ENCODE assay signal across 8 mouse cellular contexts in genomic region chr2:52894983-52895621, GRCm38 (mm10). TPM values are rescaled to one million over a fixed set of nuclear protein-coding genes. Genes with fewer than 3 reads are reported as not detected.
DNase-seq lines count a peak whose midpoint lies in the region; ATAC-seq and TF ChIP-seq lines count a peak whose summit lies in the region.

No protein-coding gene starts in this region.

- no peak overlapping the region for H3K4me3 ChIP-seq in forebrain, embryonic 14.5 days (ENCODE audit: low read depth, low read length)
- no peak overlapping the region for H3K4me3 ChIP-seq in forebrain, embryonic 10.5 days
- no peak overlapping the region for H3K4me3 ChIP-seq in MEL (ENCODE audit: control insufficient read depth in 1 of 2, insufficient read depth in 1 of 2, low read depth in 2 of 2, low read length in 2 of 2)
- no peak overlapping the region for H3K4me3 ChIP-seq in kidney, embryonic 16.5 days (ENCODE audit: low read length)

- H3K9me3 ChIP-seq in forebrain, embryonic 14.5 days (replicated peaks; ENCODE audit: control insufficient read depth, low read length): no peaks in the 10 kb centered on the region
- H3K9me3 ChIP-seq in forebrain, embryonic 10.5 days: no peaks in the 10 kb centered on the region
- H3K9me3 ChIP-seq in MEL (replicated peaks; ENCODE audit: insufficient read depth, low read length): no peaks in the 10 kb centered on the region
- H3K9me3 ChIP-seq in kidney, embryonic 16.5 days (ENCODE audit: low read length): no peaks in the 10 kb centered on the region

- 0 out of 2 replicates have a peak, but pooled peaks have one; percentile 12 for ATAC-seq in forebrain, embryonic 14.5 days
- ATAC-seq in kidney, embryonic 16.5 days (ENCODE audit: low FRiP score, low TSS enrichment): peak; percentile 40; the same call in 1 of the 2 replicates
- 0 out of 2 replicates have a peak, but pooled peaks have one; percentile 48 for ATAC-seq in neutrophil, adult 5-6 weeks (ENCODE audit: extremely low read depth, insufficient number of reproducible peaks, low FRiP score, poor library complexity, severe bottlenecking)

- H3K4me1 ChIP-seq in forebrain, embryonic 14.5 days (ENCODE audit: control insufficient read depth, insufficient read depth, low read length): peaks cover 5% of the 10 kb centered on the region; the same call in 1 of the 2 replicates
- peaks cover 28% of the 10 kb centered on the region for H3K4me1 ChIP-seq in forebrain, embryonic 10.5 days
- H3K4me1 ChIP-seq in MEL (ENCODE audit: control insufficient read depth in 1 of 2, insufficient read depth in 2 of 2, low read length in 2 of 2): no peaks in the 10 kb centered on the region
- H3K4me1 ChIP-seq in kidney, embryonic 16.5 days (ENCODE audit: insufficient read depth, low read length): peaks cover 47% of the 10 kb centered on the region

- no peaks in the 10 kb centered on the region for H3K27me3 ChIP-seq in forebrain, embryonic 14.5 days (replicated peaks; ENCODE audit: control insufficient read depth, insufficient read depth, low read length)
- no peaks in the 10 kb centered on the region for H3K27me3 ChIP-seq in forebrain, embryonic 10.5 days (ENCODE audit: poor library complexity, severe bottlenecking)
- H3K27me3 ChIP-seq in MEL (ENCODE audit: control insufficient read depth in 1 of 2, insufficient read depth in 2 of 2, low read length in 2 of 2): no peaks in the 10 kb centered on the region
- H3K27me3 ChIP-seq in kidney, embryonic 16.5 days (ENCODE audit: insufficient read depth, low read length): no peaks in the 10 kb centered on the region

- no peaks in the 10 kb centered on the region for H3K79me2 ChIP-seq in MEL (ENCODE audit: control insufficient read depth, insufficient read depth, low read length, poor library complexity)

- H3K9ac ChIP-seq in forebrain, embryonic 14.5 days (ENCODE audit: low read length): no peak overlapping the region
- H3K9ac ChIP-seq in MEL (ENCODE audit: control insufficient read depth, low read depth, low read length, poor library complexity, severe bottlenecking): no peak overlapping the region
- no peak overlapping the region for H3K9ac ChIP-seq in kidney, embryonic 16.5 days (replicated peaks; ENCODE audit: low read length)

- no peak for TF ChIP-seq CTCF in MEL (IDR thresholded peaks at IDR 0.05 in 2 of 3, conservative IDR thresholded peaks at IDR 0.05 in 1 of 3; ENCODE audit: control insufficient read depth in 1 of 3, insufficient read depth in 1 of 3, low read depth in 2 of 3, low read length in 3 of 3, poor library complexity in 1 of 3, severe bottlenecking in 1 of 3)

- DNase-seq in forebrain, embryonic 14.5 days (ENCODE audit: low spot score): no peak
- no peak for DNase-seq in forebrain, embryonic 10.5 days (ENCODE audit: extremely low spot score, low spot score)
- DNase-seq in MEL (ENCODE audit: low read depth, low spot score): peak; percentile 1
- peak; percentile 87 for DNase-seq in gastrocnemius, postnatal 25 days
- DNase-seq in T-cell, adult 2 months (ENCODE audit: low spot score): no peak
- no peak for DNase-seq in frontal cortex, postnatal 25 days (ENCODE audit: low spot score in 2 of 2)

- TF ChIP-seq POLR2A in MEL (IDR thresholded peaks at IDR 0.05; ENCODE audit: control insufficient read depth in 1 of 2, insufficient read depth in 1 of 2, low read depth in 1 of 2, low read length in 2 of 2, poor library complexity in 1 of 2): no peak

- H3K36me3 ChIP-seq in forebrain, embryonic 14.5 days (ENCODE audit: control insufficient read depth, insufficient read depth, low read length): no peaks in the 10 kb centered on the region
- H3K36me3 ChIP-seq in forebrain, embryonic 10.5 days (replicated peaks): no peaks in the 10 kb centered on the region
- H3K36me3 ChIP-seq in MEL (ENCODE audit: control insufficient read depth in 1 of 2, insufficient read depth in 2 of 2, low read length in 2 of 2): no peaks in the 10 kb centered on the region
- no peaks in the 10 kb centered on the region for H3K36me3 ChIP-seq in kidney, embryonic 16.5 days (ENCODE audit: insufficient read depth, low read length)

- no peak overlapping the region for H3K4me2 ChIP-seq in forebrain, embryonic 14.5 days (ENCODE audit: low read length)
- no peak overlapping the region for H3K4me2 ChIP-seq in kidney, embryonic 16.5 days (replicated peaks; ENCODE audit: low read depth, low read length)

- 68% methylated on average over 6 of the region's 6 CpGs for WGBS in forebrain, embryonic 14.5 days
- 83% methylated on average over 6 of the region's 6 CpGs for WGBS in forebrain, embryonic 10.5 days
- WGBS in kidney, embryonic 16.5 days: 74% methylated on average over 6 of the region's 6 CpGs

- TF ChIP-seq RAD21 in MEL (IDR thresholded peaks at IDR 0.05; ENCODE audit: low read depth, low read length): no peak

- TF ChIP-seq EP300 in MEL (IDR thresholded peaks at IDR 0.05; ENCODE audit: low read depth in 1 of 2, low read length in 2 of 2): no peak

- no peak overlapping the region for H3K27ac ChIP-seq in forebrain, embryonic 14.5 days (ENCODE audit: low read depth, low read length)
- no peak overlapping the region for H3K27ac ChIP-seq in forebrain, embryonic 10.5 days
- no peak overlapping the region for H3K27ac ChIP-seq in MEL (ENCODE audit: control insufficient read depth, low read depth, low read length)
- no peak overlapping the region for H3K27ac ChIP-seq in kidney, embryonic 16.5 days (ENCODE audit: low read length)

TF ChIP-seq in MEL, 35 proteins besides CTCF, POLR2A, EP300 and RAD21:
- TF ChIP-seq JUND (IDR thresholded peaks at IDR 0.05; ENCODE audit: low read depth, low read length): no peak
- TF ChIP-seq MXI1 (IDR thresholded peaks at IDR 0.05; ENCODE audit: low read depth, low read length): no peak
- TF ChIP-seq E2F4 (IDR thresholded peaks at IDR 0.05; ENCODE audit: borderline replicate concordance, low read depth, low read length): no peak
- no peak for TF ChIP-seq USF2 (IDR thresholded peaks at IDR 0.05; ENCODE audit: borderline replicate concordance in 1 of 2, insufficient read depth in 1 of 2, low read depth in 1 of 2, low read length in 2 of 2)
- TF ChIP-seq ZMIZ1 (IDR thresholded peaks at IDR 0.05; ENCODE audit: low read depth, low read length): no peak
- no peak for TF ChIP-seq ZKSCAN1 (IDR thresholded peaks at IDR 0.05; ENCODE audit: low read depth, low read length)
- no peak for TF ChIP-seq MAFK (IDR thresholded peaks at IDR 0.05; ENCODE audit: borderline replicate concordance, low read depth, low read length)
- TF ChIP-seq UBTF (IDR thresholded peaks at IDR 0.05; ENCODE audit: borderline replicate concordance, insufficient read depth, low read depth, low read length): no peak
- TF ChIP-seq MEF2A (IDR thresholded peaks at IDR 0.05; ENCODE audit: extremely low read depth, insufficient replicate concordance, low read depth, low read length, poor library complexity, severe bottlenecking): no peak
- TF ChIP-seq ZC3H11A (IDR thresholded peaks at IDR 0.05; ENCODE audit: low read depth, low read length): no peak
- TF ChIP-seq MYB (IDR thresholded peaks at IDR 0.05; ENCODE audit: low read depth, low read length): no peak
- TF ChIP-seq NRF1 (IDR thresholded peaks at IDR 0.05; ENCODE audit: insufficient read depth, low read depth, low read length, poor library complexity, severe bottlenecking): no peak
- TF ChIP-seq TAL1 (IDR thresholded peaks at IDR 0.05; ENCODE audit: low read length): no peak
- no peak for TF ChIP-seq MYC (IDR thresholded peaks at IDR 0.05; ENCODE audit: low read depth, low read length)
- TF ChIP-seq CHD1 (IDR thresholded peaks at IDR 0.05; ENCODE audit: low read depth, low read length): no peak
- no peak for TF ChIP-seq GABPA (IDR thresholded peaks at IDR 0.05; ENCODE audit: low read depth, low read length)
- TF ChIP-seq POLR2AphosphoS2 (IDR thresholded peaks at IDR 0.05; ENCODE audit: low read length): no peak
- no peak for TF ChIP-seq KAT2A (conservative IDR thresholded peaks at IDR 0.05; ENCODE audit: low read depth, low read length)
- TF ChIP-seq SMC3 (IDR thresholded peaks at IDR 0.05; ENCODE audit: low read depth, low read length): no peak
- TF ChIP-seq TBP (IDR thresholded peaks at IDR 0.05; ENCODE audit: low read depth, low read length): no peak

RNA-seq across cellular contexts. Expression of gene Fmnl2, which starts 37.4 kb away (rescaled TPM):
- 21.3 and 23.0 TPM in 2 replicates for polyA plus RNA-seq in forebrain, embryonic 14.5 days (2014; fragmentation: Nextera tagmentation; extraction: Ambion mirVana)
- 7.4 TPM in 2 replicates for polyA plus RNA-seq in forebrain, embryonic 10.5 days (2016; fragmentation: Nextera tagmentation; extraction: Ambion mirVana)
- not detected in 2 replicates for total RNA-seq in MEL (2012; rRNA removed)
- polyA plus RNA-seq in MEL (2012; ENCODE audit: insufficient read depth in 1 of 2, insufficient read length in 2 of 2, low read depth in 1 of 2, low replicate concordance in 2 of 2, missing spikeins in 1 of 2): not detected
- 1 to 10 TPM; 6.2 to 6.8 TPM for total RNA-seq in gastrocnemius, postnatal 25 days (2021)
- polyA plus RNA-seq in kidney, embryonic 16.5 days (2015; fragmentation: Nextera tagmentation; extraction: Ambion mirVana): 5.7 and 6.4 TPM in 2 replicates
- total RNA-seq in neutrophil, adult 5-6 weeks (2017): 0.98 and 1.2 TPM in 2 replicates

Comparison
In these comparisons a context has a peak if more than half of its experiments do, and no peak if none do; other contexts are left out.
1. DNase-seq: peak in MEL (single experiment) and gastrocnemius, postnatal 25 days (single experiment); none in forebrain, embryonic 14.5 days (single experiment), forebrain, embryonic 10.5 days (single experiment), T-cell, adult 2 months (single experiment) and frontal cortex, postnatal 25 days (0 of 2).
2. Peak in every context shown above with its lines, with median percentiles within 50 percentile points of each other: ATAC-seq.